Mouse (Mus musculus): Measurements from ENCODE around the gene Gm21586. TPM values are rescaled to one million over a fixed set of nuclear protein-coding genes. Genes with fewer than 3 reads are reported as not detected.
"Not testable (repeated sequence)": the region's sequence is repeated elsewhere in the genome, so short reads cannot be mapped to it uniquely, and the experiment has no call there.

The Gm21586 gene
- not detected in 2 replicates for total RNA-seq (2021)
- long read RNA-seq = 0 reads

GRCm38 (mm10) chr4:42439078-42439477, at the start of gene Gm21586:
Gene Gm21586 (plus strand): TSS chr4:42439378.
- not testable (repeated sequence) for DNase-seq

GRCm38 (mm10) chr4:42466452-42466851, 27.3 kb downstream of the Gm21586 start, which contains the start of gene Gm2163:
Gene Gm2163 (plus strand): TSS chr4:42466752.
- DNase-seq = not testable (repeated sequence)

Other genes with a start within 250 kb of the Gm21586 start
- gene Gm10600, start 198.7 kb upstream of the Gm21586 start, total RNA-seq (2021) = 1.1 and 1.8 TPM in 2 replicates
- not detected in 2 replicates for gene Ccl21b, start 183.6 kb upstream of the Gm21586 start, total RNA-seq (2021)
- gene Gm21953, start 145.1 kb upstream of the Gm21586 start, total RNA-seq (2021) = not detected in 2 replicates
- not detected in 2 replicates for gene Fam205a3, start 121.0 kb upstream of the Gm21586 start, total RNA-seq (2021)
- gene Gm2163, start 27.4 kb downstream of the Gm21586 start, total RNA-seq (2021) = 0.70 TPM in 1 of 2 replicates, not detected in the other
- not detected in 2 replicates for gene Fam205a2, start 88.8 kb downstream of the Gm21586 start, total RNA-seq (2021)
- gene Gm10591, start 172.8 kb downstream of the Gm21586 start, total RNA-seq (2021) = not detected in 2 replicates
- gene Gm2564, start 190.3 kb downstream of the Gm21586 start, total RNA-seq (2021) = 3.7 and 4.2 TPM in 2 replicates
- gene Ccl27b, start 215.9 kb downstream of the Gm21586 start, total RNA-seq (2021) = 20.7 TPM in 1 of 2 replicates, not detected in the other
- not detected in 2 replicates for gene Il11ra2, start 222.5 kb downstream of the Gm21586 start, total RNA-seq (2021)

Measured in adrenal gland, postnatal 25 days (tissue).